Mouse (Mus musculus): ENCODE data around the gene Fyn.

The Fyn gene

DNA sequence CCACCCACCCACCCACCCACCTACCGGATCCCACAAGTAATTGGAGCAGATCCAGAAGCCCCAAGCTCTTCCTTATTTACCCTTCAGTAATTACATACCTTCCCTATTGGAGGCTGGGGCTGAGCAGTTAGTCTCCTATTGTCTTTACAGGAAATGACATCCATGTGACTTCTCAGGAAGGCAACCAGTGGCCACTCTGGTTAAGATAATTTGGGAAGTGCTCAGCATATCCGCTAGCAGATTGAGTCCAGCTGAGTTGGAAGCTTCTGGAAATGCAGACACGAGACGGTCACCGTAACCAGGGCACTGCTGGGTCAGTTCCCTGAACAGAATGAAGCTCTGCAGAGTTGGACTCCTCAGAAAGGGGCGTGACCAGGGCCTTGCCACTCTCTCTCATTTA lies 82.4 kb downstream of the Fyn start:
- no peak for DNase-seq

DNA sequence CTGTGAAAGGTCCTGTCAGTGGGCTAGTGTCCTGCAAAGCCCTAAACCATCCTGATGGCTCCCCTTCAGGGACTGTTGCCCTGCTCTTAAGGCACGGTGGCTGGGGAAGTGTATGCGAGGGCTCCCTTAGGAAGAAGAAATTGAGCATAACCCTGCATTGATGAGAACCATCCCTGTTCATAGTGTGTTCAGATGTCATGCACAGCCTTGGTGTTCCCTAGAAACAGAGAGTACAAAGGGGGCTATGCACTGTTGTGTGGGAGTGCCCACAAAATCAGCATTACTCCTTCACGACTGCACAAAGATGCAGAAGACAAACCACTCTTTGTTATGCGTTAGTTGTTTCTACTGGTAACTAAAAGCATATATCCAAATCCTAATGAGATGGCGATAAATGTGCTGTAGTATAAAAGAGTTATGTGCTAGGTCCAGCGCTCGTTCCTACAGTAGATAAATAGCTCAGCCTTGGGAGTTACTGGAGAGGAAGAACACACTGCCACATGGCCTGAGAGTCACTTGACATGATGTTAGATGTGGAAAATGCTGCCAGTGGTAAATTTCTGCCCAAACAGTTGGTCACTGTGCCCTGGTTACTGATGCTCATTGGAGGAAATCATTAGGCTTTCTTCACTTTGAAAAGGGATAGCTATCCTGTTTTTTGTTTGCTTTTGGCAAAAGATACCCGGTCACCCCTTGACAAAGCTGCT lies 83.4 kb downstream of the Fyn start:
- DNase-seq = no peak

DNA sequence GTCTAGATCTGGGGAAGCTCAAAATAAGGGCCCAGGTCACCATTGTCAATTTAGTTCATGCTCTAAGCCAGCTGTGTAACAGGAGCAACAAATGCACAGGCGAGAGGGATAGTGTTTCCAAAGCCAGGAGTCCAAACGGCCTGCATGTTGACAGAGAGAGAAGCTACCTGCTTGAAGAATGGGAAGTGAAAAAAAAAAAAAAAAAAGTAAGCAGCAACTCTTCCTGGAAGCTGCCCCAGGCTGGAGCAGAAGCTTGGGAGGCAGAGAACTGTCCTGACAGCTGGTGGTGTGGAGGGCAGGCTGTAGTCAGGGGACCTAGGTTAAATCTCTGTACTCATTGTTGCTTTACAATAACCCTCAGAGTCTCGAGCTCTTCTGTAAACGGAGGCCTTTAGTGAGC lies 86.7 kb downstream of the Fyn start:
- DNase-seq = no peak

DNA sequence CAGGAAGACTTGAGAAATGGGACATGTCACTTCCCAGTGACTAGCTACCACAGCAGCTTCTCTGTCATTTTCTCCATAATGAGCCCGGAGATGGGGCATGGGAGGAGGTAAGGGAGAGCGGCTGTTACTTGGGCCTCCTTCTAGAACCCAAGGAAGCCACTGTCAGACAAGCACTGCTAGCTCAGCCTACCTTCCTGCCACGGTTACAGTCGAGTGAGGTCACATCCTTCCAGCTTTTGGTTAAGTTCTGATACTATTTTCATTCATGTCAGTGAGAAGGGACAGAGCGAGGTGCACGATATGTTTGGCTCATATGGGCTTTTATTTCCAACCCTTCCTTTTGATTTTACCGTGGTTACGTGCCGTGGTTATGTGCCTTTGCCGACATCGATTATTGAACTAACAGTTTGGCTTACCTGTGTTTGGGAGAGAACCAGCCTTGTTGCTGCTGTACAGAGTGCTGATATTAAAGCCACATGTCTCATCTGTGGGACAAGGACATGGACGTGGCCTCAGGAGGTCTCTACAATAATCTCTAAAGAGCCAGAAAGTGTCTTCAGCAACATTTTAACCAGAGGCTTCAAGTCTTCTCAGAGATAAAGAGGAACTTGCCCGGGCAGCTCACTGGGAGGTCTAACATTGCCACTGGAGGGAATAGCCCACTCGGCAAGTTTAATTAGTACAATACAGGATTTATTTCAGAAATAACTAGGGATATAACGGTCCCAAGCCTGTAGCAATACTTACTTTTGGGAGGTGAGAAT lies 87.4 kb downstream of the Fyn start:
- no peak for DNase-seq

DNA sequence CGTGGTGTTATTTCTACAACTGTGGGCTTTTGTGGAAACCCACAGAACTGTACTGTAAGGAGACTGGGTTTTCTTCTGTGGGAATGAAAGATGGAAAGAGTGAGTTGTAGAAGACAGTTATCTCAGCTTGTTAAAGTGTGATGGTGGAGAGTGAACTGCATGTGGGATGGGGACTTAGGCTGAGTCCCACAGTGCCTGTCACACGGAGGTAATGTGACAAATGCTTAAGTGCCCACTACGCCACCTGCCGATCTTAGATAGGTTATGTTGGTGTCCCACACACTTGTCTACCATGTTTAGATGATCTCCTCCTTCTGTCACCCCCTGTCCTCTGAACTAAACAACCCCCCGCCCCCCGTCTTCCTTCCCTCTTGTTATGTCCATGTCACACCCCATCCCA lies 88.1 kb downstream of the Fyn start:
- no peak for DNase-seq

DNA sequence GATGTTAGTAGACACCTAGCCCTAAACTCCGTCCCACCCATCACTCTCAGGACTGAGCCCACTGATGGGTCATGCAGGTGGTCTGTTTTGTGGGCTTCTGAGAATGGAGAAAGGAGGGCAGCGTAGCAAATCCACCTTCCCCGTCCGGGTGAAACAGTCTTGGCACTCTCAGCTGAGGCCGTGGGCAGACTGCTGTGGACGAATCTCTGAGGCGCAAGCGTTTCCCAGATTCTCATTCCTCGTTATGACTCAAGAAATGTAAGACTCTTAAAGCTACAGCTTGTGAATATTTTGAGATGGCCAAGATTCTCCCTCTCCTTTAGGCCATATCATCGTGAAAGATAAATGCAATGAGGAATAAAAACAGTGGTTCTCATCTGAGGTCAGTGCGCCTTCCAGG lies 88.6 kb downstream of the Fyn start:
- DNase-seq = no peak

DNA sequence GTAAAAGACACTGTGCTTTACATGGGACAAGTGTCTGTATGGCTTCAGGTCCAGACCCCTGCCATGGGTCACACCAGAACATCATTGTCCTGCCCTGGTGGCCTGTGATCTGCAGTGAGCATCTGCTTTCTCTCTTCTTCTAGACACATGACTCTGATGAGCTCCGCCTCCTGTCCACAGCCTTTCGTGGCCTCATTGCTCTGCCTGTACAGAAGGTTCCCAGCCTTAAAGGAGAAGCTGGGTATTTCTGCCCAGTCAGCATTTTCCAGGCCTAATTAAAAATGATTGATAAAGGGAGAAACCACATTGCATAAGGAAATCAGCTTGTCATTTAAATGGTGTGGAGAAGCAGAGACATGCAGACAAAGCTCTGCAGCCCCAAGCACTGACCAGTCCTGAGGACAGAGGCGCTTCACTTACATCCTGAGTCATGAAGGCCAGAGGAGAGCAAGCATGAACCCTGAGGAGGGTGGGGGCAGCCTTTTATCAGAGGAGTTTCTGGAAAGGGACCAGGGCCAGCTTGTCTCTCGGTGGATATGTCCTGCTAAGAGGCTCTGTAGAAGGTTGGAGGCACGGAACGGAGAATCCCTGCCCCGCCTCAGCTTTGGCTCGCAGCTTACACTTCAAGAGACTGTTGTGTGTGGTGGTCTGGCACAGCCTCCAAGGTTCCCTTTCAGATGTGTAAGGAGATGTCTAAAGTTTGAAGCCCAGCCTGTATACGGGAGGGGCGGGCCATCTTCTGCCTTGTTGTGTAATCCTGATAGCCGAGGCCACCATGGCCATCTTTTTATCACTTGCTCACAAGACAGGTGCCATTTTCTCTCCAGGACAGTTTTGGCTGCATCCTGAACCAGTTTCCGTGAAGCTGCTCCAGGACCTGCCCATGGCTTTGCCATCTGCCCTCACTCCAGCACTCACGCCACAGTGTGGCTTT lies 90.4 kb downstream of the Fyn start:
- DNase-seq = peak; percentile 83

DNA sequence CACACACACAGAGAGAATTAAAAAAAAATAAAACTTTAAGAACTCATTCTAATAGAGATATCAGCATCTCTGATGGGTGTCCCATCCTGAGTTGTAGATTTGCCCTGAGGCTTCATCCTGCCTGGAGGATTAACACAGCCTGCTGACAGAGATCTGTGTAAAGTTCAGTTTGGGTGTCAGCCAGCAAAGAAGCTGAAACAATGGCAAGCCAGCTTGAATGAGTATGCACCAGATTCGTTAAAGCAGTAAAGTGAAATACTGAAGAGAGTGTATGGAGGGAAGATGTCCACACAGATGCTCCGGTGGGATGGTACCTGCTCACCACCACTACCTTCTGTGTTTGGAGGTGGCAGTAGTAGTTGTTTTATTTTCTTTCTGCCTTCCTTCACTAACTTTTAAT lies 92.0 kb downstream of the Fyn start:
- no peak for DNase-seq

DNA sequence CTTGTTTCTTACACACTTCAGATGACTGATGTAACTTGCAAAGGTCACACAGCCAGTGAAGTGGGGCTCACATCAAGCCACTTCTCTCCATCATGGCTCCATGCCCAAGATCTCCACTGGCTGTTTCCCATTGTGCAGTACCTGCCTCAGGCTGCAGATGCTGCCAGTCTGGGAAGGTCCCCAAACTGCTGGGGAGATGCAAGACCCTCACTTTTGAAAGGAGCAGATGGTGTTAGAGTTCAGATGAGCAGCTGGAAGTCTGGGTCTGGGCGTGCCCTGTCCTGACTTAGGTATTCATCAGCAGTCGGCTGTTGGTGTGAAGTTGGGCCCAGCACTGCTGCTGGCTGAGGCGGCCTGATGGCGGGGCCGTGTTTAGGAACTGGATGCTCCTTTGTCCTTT lies 93.3 kb downstream of the Fyn start:
- DNase-seq = no peak

DNA sequence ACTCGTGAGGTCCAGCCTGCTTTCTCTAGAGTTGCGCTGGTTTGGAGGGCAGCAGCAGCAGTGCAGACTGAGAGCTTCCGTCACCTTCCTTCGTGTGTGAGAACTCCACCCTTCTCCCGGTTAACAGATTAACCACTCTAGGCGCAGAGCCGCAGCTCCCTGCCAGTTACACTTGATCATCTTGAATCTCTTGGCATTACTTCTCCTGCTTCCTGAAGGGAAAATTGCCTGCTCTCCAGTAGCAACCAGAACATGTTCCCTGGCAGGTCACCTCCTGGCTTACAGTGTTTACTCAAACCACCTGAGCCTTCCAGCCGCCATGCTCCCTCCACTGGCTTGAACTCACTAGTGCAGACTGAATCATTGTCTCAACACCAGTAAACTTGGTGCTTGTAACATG lies 94.1 kb downstream of the Fyn start:
- DNase-seq = peak; percentile 46

DNA sequence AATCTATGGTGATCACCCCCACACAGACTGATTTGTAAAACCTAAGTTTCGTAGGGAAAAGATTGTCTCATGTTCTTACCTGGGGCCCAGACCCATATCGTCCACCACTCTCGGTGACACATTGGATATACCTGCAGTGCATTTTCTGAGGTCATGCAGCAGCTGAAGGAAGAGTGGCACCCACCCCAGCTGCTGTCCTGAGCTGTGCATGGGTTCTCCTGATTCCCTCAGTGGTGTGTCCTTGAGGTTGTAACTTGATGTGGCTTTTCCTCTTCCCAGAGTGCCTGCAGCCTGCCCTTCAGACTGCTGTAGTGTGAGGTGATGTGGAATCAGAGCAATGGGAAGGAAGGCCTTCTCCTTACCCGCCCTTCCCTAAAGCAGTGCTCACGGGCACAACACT lies 95.7 kb downstream of the Fyn start:
- DNase-seq = no peak

DNA sequence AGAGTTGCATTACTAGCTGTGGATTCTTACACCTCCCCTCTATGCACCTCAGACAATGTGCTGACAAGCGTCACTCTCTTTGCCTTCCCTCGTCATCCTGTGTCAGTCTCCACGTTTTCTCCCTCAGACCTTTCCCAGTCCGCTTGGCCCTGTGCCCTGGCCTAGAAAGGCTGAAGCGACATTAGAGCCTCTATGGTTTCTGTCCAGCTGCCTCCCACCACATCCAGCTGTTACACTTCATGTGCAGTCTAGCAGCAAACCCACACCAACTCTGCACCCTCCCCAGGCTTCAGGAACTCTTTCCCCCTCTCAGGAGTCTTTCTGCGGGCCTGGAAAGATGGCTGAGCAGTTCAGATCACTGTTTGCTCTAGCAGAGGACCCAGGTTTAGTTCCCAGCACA lies 98.7 kb downstream of the Fyn start:
- DNase-seq = no peak

DNA sequence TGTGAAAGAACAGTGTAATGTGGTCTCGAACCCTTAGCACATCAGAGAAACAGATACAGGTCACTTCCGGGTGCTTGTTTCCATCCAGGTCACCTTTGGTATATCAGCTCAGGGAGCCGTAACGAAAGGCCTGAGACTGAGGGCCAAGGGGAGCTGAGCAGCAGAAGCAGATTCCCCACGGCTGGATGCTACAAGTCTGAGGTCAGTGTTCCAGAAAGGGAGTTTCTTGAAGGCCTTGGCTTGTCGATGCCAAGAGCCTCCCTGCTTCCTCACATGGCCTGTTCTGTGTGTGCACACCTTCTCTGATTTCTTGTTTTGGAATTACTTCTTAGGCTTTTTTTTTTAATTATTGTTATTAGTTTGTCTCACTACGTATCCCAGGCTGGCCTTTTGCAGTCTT lies 99.2 kb downstream of the Fyn start:
- no peak for DNase-seq

DNA sequence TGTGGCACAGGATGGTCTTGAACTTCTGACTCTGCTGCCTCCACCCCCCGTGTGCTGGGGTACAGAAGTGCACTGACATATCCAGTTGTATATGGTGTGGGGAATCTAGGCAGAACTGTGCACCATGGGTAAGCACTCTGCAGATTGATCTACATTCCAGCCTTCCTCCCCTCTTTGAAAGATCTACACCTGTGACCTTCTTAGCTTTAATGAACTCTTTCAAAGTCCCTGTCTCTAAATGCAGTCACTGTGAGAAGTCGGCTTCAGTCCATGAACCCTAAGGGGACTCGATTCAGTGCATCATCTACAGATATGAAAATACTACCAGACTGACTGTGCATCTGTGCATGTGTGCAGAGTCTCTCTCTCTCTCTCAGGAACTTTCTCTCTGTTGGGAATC lies 99.9 kb downstream of the Fyn start:
- DNase-seq = no peak

DNA sequence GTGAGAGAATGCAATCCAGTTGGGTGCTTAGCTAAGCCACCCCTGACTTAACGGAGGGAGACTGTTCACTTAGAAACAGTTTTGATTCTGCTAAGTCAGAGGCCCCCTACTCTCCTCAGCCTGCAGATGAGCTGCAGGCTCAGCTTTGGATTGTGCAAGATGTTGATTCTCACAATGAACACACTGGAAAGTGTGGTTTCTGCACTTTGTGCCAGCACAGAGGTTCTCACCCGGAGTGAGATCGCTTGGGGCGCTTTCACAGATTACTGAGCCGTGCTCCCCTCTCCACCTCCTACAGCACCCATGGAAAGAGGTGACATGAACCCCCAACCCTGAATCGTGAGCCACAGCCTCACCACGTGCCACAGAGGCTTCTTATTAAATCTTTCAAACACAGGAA lies 100.7 kb downstream of the Fyn start:
- no peak for DNase-seq

DNA sequence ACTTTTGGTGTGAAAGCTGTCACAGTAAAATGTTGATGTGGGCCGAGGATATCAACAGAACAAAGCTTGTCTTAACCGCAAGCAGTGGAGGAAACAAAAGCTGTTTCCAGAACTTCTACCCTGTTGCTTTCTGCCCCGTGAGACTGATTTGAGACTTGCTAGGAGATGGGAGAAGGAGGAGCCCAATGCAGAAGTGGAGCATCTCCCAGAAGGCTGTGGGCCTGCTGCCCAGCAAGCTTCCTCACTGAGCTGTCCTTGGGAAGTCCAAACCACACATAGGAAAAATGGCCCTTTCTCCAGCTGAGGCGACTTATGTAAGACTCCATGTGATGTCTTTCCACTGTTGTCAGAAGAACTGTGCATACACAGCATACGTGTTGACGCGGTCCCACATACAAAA lies 101.7 kb downstream of the Fyn start:
- DNase-seq = no peak

DNA sequence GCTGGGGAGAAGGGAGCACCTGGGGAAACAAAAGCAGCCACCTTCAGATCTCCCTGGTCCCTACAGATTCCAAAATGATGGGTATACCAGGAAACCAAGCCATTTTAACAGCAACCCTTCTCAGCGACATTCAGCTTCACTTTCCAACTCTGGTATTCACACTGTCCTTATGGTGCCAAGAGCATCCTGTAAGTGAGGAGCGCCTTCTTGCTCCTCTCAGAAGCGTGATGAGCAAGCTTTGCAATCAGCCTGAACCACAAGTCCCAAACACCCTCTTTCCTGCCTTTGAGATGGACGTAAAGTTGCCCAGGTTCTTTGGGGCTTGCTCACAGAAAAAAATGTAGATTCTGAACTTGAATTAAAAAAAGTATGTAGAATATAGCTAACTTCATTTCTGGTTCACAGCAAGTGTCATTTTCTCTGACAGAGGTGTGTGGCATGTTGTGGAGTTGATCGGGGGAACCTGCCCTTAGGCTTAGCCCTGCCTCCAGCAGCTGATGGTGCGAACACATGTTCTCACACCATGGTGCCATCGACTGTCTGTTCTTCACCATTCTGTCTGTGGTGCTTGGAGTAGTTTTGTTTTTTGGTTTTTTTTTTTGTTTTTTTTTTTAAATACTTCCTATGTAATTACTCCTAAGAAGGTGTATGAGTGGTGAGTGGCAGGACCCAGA lies 102.5 kb downstream of the Fyn start:
- DNase-seq = peak; percentile 45

DNA sequence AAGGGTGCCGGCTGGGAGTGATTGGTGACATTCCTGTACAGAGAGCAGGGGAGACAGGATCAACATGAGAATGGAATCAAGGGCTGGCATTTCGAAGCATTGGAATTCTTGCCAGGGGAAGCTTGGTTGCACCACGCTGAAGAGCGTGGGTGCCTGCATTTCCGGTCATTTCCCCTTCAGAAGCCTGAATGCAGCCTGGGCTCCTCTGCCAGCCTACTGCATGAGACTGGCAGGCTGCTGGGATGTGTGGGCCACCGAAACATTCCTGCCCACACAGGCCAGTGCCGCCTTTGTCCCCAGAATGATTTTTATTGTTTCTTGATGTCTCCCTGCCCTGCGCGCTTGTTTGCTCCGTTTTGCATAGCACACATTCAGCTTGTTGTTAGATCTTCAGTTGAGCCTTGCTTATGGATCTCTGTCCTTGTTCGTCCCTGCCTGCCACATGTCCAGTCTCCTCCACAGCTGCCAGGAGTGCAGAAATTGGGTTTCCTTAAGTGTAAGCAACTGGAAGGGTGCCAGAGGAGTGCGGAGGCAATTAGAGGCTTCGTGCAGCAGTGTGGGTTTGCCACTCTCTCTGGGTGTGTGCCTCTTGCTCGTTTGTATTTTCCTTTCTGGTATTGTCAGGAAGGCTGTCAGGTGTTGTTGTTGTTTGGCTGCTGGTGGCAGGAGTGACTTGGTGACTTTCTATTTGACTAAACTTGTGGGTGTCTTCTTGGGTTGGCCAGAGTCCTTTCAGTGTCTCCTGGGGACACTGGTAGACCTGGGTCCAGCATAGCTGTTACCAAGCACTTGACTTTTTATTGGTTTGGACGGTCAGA lies 103.3 kb downstream of the Fyn start:
- DNase-seq = peak; percentile 56

DNA sequence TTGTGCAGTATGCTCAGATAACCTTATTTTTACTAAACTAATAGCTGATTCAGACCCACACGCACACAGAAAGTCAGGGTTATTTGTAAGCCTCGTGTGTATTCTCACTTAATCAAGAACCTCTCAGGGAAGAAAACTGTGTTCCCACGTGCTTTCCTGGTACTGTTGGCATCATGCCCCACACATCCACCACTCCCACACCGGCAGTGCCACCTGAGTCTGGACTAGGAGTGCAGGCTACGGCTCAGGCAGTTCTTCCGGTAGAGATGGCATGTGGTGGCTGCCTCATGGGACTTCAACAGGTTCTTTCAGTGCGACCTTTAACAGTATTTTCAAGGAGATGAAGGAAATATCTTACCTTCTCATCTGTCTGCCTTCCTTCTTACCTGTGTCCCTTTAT lies 104.3 kb downstream of the Fyn start:
- DNase-seq = peak; percentile 45

DNA sequence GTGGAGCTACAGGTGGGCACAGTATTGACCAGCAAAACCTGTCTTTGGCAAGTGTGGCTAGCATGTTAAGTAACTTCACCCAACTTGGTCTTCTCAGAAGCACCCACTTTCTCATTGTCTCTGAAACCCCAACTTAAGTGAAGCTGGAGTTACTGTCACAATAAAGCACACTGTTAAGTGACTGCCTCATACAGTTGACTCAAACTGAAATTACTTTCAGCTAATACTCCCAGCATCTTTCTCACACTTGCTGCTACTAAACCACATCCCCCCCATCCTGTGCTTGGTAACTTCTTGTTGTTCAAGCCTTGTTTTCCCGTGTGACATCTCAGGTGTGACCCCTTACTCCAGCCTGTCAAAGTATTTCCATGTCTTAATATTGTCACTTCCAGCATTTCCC lies 110.7 kb downstream of the Fyn start:
- no peak for DNase-seq

DNA sequence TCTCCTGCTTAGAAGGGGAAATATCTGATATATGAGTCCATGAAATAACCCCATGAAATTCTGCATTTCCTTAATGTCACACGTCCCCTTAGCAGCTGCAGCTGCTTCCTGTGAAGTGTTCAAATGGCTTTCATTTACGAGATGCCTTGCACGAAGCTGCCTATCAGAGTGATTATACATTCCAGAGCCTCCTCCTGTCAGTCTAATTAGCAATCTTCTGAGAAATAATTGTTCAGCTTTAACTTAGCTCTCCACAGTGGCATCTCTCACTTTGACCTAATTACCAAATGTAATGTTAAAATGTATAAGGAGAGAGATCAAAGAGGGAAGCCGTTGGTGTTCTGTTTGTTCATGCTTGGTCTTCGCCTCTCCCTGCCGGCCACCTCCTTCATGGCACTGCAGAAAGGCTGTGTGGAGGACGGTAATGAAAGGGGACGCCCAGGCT lies 115.7 kb downstream of the Fyn start:
- DNase-seq = no peak

DNA sequence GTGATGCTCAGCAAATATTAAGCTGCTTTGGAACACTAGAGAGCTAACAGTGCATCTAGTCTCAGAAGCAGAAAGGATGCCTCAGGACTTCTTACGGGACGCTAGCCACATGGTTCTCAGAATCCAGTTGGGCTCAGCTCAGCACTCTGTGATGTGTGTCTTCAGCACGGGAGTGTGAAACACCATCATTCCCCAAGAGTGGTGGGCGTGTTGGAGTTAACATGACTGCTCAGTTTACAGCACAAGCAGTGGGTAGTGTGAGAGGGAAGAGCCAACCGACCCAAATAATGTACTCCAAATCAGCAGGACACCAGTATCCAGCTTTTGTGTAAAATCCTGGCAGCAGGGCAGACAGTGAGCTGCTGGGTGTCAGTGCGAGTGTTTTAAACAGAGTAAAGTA lies 116.2 kb downstream of the Fyn start:
- DNase-seq = no peak
